Mouse (Mus musculus): Measurements from ENCODE around the gene 1700030J22Rik. TPM values are rescaled to one million over a fixed set of nuclear protein-coding genes. Genes with fewer than 3 reads are reported as not detected.

1700030J22Rik gene
- total and polyA plus RNA-seq, 3 experiments = 0.15 to 0.38 TPM; not detected in 1

- H3K4me3 ChIP-seq (ENCODE audit: control insufficient read depth in 1 of 2, insufficient read depth in 1 of 2, low read depth in 2 of 2, low read length in 2 of 2) = peak within 1 kb of the TSS; percentile 88 to 96
- H3K9ac ChIP-seq (ENCODE audit: control insufficient read depth, low read depth, low read length, poor library complexity, severe bottlenecking) = peak within 1 kb of the TSS; percentile 97
- H3K27me3 ChIP-seq (ENCODE audit: control insufficient read depth in 1 of 2, insufficient read depth in 2 of 2, low read length in 2 of 2) = no peaks in the 10 kb centered on the region
- no peaks in the 10 kb centered on the region for H3K9me3 ChIP-seq (replicated peaks; ENCODE audit: insufficient read depth, low read length)
- H3K4me1 ChIP-seq (ENCODE audit: control insufficient read depth in 1 of 2, insufficient read depth in 2 of 2, low read length in 2 of 2) = peaks cover 3 to 18% of the 10 kb centered on the region in 2 experiments
- peaks cover 0 to 18% of the 10 kb centered on the region in 2 experiments; a peak in 2 of 4 replicates for H3K36me3 ChIP-seq (ENCODE audit: control insufficient read depth in 1 of 2, insufficient read depth in 2 of 2, low read length in 2 of 2)
- peak; percentile 97 for DNase-seq (ENCODE audit: low read depth, low spot score)
- peaks cover 15% of the 10 kb centered on the region for H3K79me2 ChIP-seq (ENCODE audit: control insufficient read depth, insufficient read depth, low read length, poor library complexity)
- peak within 1 kb of the TSS; percentile 95 for H3K27ac ChIP-seq (ENCODE audit: control insufficient read depth, low read depth, low read length)
- TF ChIP-seq CTCF (IDR thresholded peaks at IDR 0.05 in 2 of 3, conservative IDR thresholded peaks at IDR 0.05 in 1 of 3; ENCODE audit: control insufficient read depth in 1 of 3, insufficient read depth in 1 of 3, low read depth in 2 of 3, low read length in 3 of 3, poor library complexity in 1 of 3, severe bottlenecking in 1 of 3) (no peak), POLR2A (IDR thresholded peaks at IDR 0.05; ENCODE audit: control insufficient read depth in 1 of 2, insufficient read depth in 1 of 2, low read depth in 1 of 2, low read length in 2 of 2, poor library complexity in 1 of 2) (peak; percentile 92 to 98), POLR2AphosphoS2 (IDR thresholded peaks at IDR 0.05; ENCODE audit: low read length) (peak; percentile 95), USF2 (IDR thresholded peaks at IDR 0.05; ENCODE audit: borderline replicate concordance in 1 of 2, insufficient read depth in 1 of 2, low read depth in 1 of 2, low read length in 2 of 2) (no peak), ZC3H11A (IDR thresholded peaks at IDR 0.05; ENCODE audit: low read depth, low read length) (no peak), E2F4 (IDR thresholded peaks at IDR 0.05; ENCODE audit: borderline replicate concordance, low read depth, low read length) (peak; percentile 84; the same call in 1 of the 2 replicates), MEF2A (IDR thresholded peaks at IDR 0.05; ENCODE audit: extremely low read depth, insufficient replicate concordance, low read depth, low read length, poor library complexity, severe bottlenecking) (no peak), TCF12 (IDR thresholded peaks at IDR 0.05; ENCODE audit: low read depth, low read length) (peak; percentile 39; the same call in 1 of the 2 replicates), JUND (IDR thresholded peaks at IDR 0.05; ENCODE audit: low read depth, low read length) (no peak), ZKSCAN1 (IDR thresholded peaks at IDR 0.05; ENCODE audit: low read depth, low read length) (no peak), BHLHE40 (IDR thresholded peaks at IDR 0.05; ENCODE audit: borderline replicate concordance, low read depth, low read length) (no peak), MYB (IDR thresholded peaks at IDR 0.05; ENCODE audit: low read depth, low read length) (no peak), NELFE (IDR thresholded peaks at IDR 0.05; ENCODE audit: low read depth, low read length) (peak; percentile 96), ETS1 (IDR thresholded peaks at IDR 0.05; ENCODE audit: low read depth, low read length) (no peak; the same call in 1 of the 2 replicates), USF1 (IDR thresholded peaks at IDR 0.05; ENCODE audit: low read depth, low read length) (no peak), GABPA (IDR thresholded peaks at IDR 0.05; ENCODE audit: low read depth, low read length) (no peak), GATA1 (IDR thresholded peaks at IDR 0.05; ENCODE audit: low read depth, low read length) (no peak), KAT2A (conservative IDR thresholded peaks at IDR 0.05; ENCODE audit: low read depth, low read length) (peak; percentile 57; the same call in 1 of the 2 replicates), MAX (IDR thresholded peaks at IDR 0.05; ENCODE audit: low read length) (no peak; the same call in 1 of the 2 replicates), CHD2 (IDR thresholded peaks at IDR 0.05; ENCODE audit: low read length) (no peak), MAFK (IDR thresholded peaks at IDR 0.05; ENCODE audit: borderline replicate concordance, low read depth, low read length) (no peak), EP300 (IDR thresholded peaks at IDR 0.05; ENCODE audit: low read depth in 1 of 2, low read length in 2 of 2) (no peak), SIN3A (IDR thresholded peaks at IDR 0.05; ENCODE audit: low read length) (peak; percentile 92), HCFC1 (IDR thresholded peaks at IDR 0.05; ENCODE audit: low read depth, low read length) (peak; percentile 88), POLR2AphosphoS5 (IDR thresholded peaks at IDR 0.05; ENCODE audit: borderline replicate concordance, low read depth, low read length) (no peak), UBTF (IDR thresholded peaks at IDR 0.05; ENCODE audit: borderline replicate concordance, insufficient read depth, low read depth, low read length) (no peak), TBP (IDR thresholded peaks at IDR 0.05; ENCODE audit: low read depth, low read length) (peak; percentile 87), CHD1 (IDR thresholded peaks at IDR 0.05; ENCODE audit: low read depth, low read length) (peak; percentile 100), SMC3 (IDR thresholded peaks at IDR 0.05; ENCODE audit: low read depth, low read length) (no peak), NRF1 (IDR thresholded peaks at IDR 0.05; ENCODE audit: insufficient read depth, low read depth, low read length, poor library complexity, severe bottlenecking) (peak; percentile 83), ELF1 (IDR thresholded peaks at IDR 0.05; ENCODE audit: low read depth, low read length) (no peak), MXI1 (IDR thresholded peaks at IDR 0.05; ENCODE audit: low read depth, low read length) (no peak), ZNF384 (IDR thresholded peaks at IDR 0.05; ENCODE audit: low read depth, low read length) (no peak), RAD21 (IDR thresholded peaks at IDR 0.05; ENCODE audit: low read depth, low read length) (no peak), ZMIZ1 (IDR thresholded peaks at IDR 0.05; ENCODE audit: low read depth, low read length) (peak; percentile 88; the same call in 1 of the 2 replicates), MAZ (IDR thresholded peaks at IDR 0.05; ENCODE audit: low read depth, low read length) (no peak)
These were observed 57.3 kb downstream of the 1700030J22Rik start, which contains the start of the genes Cmc2 and Cenpn for GRCm38 (mm10) chr8:116921337-116922059. Gene Cmc2 (minus strand): TSS chr8:116921455. Gene Cenpn (plus strand): TSS chr8:116921730.

Data from MEL (cell line).